Mouse (Mus musculus) liver, adult 2 months (tissue): ENCODE measurements around the gene Irak3. TPM values are rescaled to one million over a fixed set of nuclear protein-coding genes. Genes with fewer than 3 reads are reported as not detected.

Experiments
- DNase-seq: peaks from one replicate; pipeline ENCODE4 v3.0.0-alpha.2; 2011; ENCODE audit warnings: low read depth, low spot score; ENCODE audit errors: extremely low read depth
- H3K27ac ChIP-seq: fragments of 200-500 bp; replicated peaks from 2 replicates; pipeline ENCODE4 v1.5.1; 2012; ENCODE audit warnings: low read depth, mild to moderate bottlenecking, control low read depth, inconsistent platforms, low read length; ENCODE audit not compliant: insufficient read depth
- H3K27me3 ChIP-seq: fragments of 200-500 bp; 2 replicates; pipeline ENCODE4 v1.6.1; 2012; ENCODE audit warnings: mild to moderate bottlenecking, moderate library complexity, low read length, inconsistent platforms; ENCODE audit not compliant: control insufficient read depth, insufficient read depth
- H3K36me3 ChIP-seq: fragments of 200-500 bp; 2 replicates; pipeline ENCODE4 v1.6.1; 2012; ENCODE audit warnings: low read length, inconsistent platforms; ENCODE audit not compliant: control insufficient read depth, insufficient read depth
- H3K4me1 ChIP-seq: fragments of 200-500 bp; 2 replicates; pipeline ENCODE4 v1.6.1; 2011; ENCODE audit warnings: low read length; ENCODE audit not compliant: control insufficient read depth, insufficient read depth
- H3K4me3 ChIP-seq: fragments of 200-500 bp; 2 replicates; pipeline ENCODE4 v1.5.1; 2011; ENCODE audit warnings: low read depth, mild to moderate bottlenecking, control low read depth, low read length, moderate library complexity; ENCODE audit not compliant: insufficient read depth
- H3K79me2 ChIP-seq: fragments of 200-500 bp; 2 replicates; pipeline ENCODE4 v1.6.1; 2012; ENCODE audit warnings: inconsistent platforms, mild to moderate bottlenecking, low read length, moderate library complexity; ENCODE audit not compliant: control insufficient read depth, insufficient read depth
- H3K9ac ChIP-seq: fragments of 200-500 bp; 2 replicates; pipeline ENCODE4 v1.6.1; 2012; ENCODE audit warnings: low read depth, mild to moderate bottlenecking, control low read depth, inconsistent platforms, low read length
- CTCF ChIP-seq: fragments of 200-500 bp; IDR thresholded peaks from 2 replicates; pipeline ENCODE4 v1.5.1; 2011; ENCODE audit warnings: low read depth, low read length, control low read depth
- POLR2A ChIP-seq: fragments of 200-500 bp; IDR thresholded peaks from 2 replicates; pipeline ENCODE4 v1.6.1; 2011; ENCODE audit warnings: low read length, control low read depth; ENCODE audit not compliant: insufficient read depth; ENCODE audit errors: extremely low read depth
- WGBS: fragments of 180-500 bp; shearing (Covaris S2); methylation state at CpG from one replicate; pipeline ENCODE4 v1.1.7; 2018; 5-methylcytosine and 5-hydroxymethylcytosine counted together
- polyA plus RNA-seq: library from polyadenylated mRNA; depleted of rRNA; stranded (reverse); fragments of >200 nt; gene quantifications from 2 replicates; pipeline ENCODE4 v1.2.3, GENCODE M21; 2012
- total RNA-seq: library from RNA; depleted of rRNA; stranded (reverse); fragments of >200 nt; gene quantifications from 2 replicates; pipeline ENCODE4 v1.2.3, GENCODE M21; 2014

The Irak3 gene
- total and polyA plus RNA-seq, 2 experiments: 0.49 to 1.1 TPM

- Histone ChIP-seq H3K27ac (no peak overlapping the region), H3K27me3 (no peaks in the 10 kb centered on the region), H3K9ac (no peak overlapping the region)
These were observed 36.8 kb downstream of the Irak3 start for GRCm38 (mm10) chr10:120164931-120165792.

DNA sequence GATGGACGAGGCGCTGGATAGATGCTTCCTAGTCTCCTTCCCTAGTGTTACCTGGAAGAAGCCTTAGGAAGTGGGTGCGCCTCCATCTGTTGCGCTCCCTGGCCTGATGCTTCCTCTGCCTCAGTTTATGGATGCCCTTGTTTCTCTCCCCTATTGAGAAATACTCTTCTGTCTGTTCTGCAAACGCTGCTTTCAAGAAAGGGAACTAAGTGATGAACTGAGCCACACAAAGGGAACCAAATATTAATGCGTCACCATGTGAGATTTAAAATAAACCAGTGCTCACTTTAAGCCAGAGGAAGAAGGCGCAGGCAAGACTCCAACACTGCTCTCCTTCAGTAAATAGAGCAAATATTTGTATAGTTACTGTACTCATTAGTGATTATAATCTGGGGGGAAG lies 38.4 kb downstream of the Irak3 start:
- no peaks in the 10 kb centered on the region for H3K4me1 ChIP-seq
- TF ChIP-seq CTCF (no peak), POLR2A (no peak)
- no peaks in the 10 kb centered on the region for H3K36me3 ChIP-seq
- 93% methylated on average over 7 of the region's 7 CpGs for WGBS
- H3K79me2 ChIP-seq: no peaks in the 10 kb centered on the region
- H3K9ac ChIP-seq: no peak overlapping the region
- no peaks in the 10 kb centered on the region for H3K27me3 ChIP-seq
- no peak overlapping the region for H3K27ac ChIP-seq
- peak; percentile 38 for DNase-seq
- no peak overlapping the region for H3K4me3 ChIP-seq

More at GRCm38 (mm10) chr10:120164931-120165792, 36.8 kb downstream of the Irak3 start:
- 63% methylated on average over 19 of the region's 19 CpGs for WGBS
- Histone ChIP-seq H3K4me1 (no peaks in the 10 kb centered on the region), H3K36me3 (no peaks in the 10 kb centered on the region), H3K4me3 (no peak overlapping the region), H3K79me2 (no peaks in the 10 kb centered on the region)
- DNase-seq: peak; percentile 50
- TF ChIP-seq POLR2A: no peak
- no peak for TF ChIP-seq CTCF

- no peak for TF ChIP-seq CTCF
- no peak for TF ChIP-seq POLR2A
- no peak overlapping the region for H3K4me3 ChIP-seq
- no peak overlapping the region for H3K9ac ChIP-seq
- WGBS: 86% methylated on average over 10 of the region's 10 CpGs
- no peaks in the 10 kb centered on the region for H3K79me2 ChIP-seq
- DNase-seq: no peak
- no peaks in the 10 kb centered on the region for H3K4me1 ChIP-seq
- H3K27ac ChIP-seq: no peak overlapping the region
- H3K27me3 ChIP-seq: no peaks in the 10 kb centered on the region
- H3K36me3 ChIP-seq: no peaks in the 10 kb centered on the region
These were observed 39.1 kb downstream of the Irak3 start for GRCm38 (mm10) chr10:120162840-120163239.

DNA sequence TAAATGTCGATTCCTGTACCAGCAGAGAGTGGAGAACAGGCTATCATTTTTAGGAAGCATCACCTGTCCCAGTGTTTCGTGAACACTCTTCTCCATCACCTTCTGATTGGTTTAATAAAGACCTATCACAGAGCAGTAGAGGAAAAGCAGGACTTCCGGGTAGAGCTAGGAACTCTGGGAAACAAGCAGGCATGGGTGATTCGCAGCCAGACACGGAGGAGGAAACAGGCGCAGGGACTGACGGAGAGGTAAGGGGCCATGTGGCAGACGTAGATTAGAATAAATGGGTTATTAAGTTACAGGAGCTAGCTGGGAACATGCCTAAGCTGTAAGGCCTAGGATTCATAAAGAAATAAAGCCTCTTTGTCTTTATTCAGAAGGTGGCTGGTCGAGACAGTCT lies 41.4 kb downstream of the Irak3 start:
- Histone ChIP-seq H3K27ac (no peak overlapping the region), H3K9ac (no peak overlapping the region), H3K4me1 (no peaks in the 10 kb centered on the region), H3K36me3 (no peaks in the 10 kb centered on the region), H3K79me2 (no peaks in the 10 kb centered on the region), H3K27me3 (no peaks in the 10 kb centered on the region), H3K4me3 (no peak overlapping the region)
- TF ChIP-seq POLR2A: no peak
- WGBS: 91% methylated on average over 9 of the region's 9 CpGs
- no peak for DNase-seq

DNA sequence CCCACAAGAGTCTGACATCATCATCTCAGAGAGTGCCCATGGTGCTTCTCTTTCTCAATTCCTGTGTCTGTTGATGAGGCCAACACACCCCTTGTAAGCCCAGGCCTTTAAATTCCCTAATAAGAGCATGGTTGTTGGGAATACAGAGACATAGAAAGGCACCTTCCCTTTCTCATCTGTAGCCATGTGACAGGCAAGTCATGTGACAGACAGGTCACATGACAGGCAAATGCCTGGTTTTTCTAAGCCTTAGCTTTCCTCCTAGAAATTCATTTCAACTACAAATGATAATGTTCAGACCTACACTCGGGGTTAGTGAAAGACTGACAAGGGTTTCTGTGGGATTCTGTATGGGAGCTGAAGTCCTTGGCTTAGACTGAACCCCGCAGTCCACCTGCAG lies 48.0 kb downstream of the Irak3 start:
- Histone ChIP-seq H3K27ac (no peak overlapping the region), H3K4me3 (no peak overlapping the region), H3K27me3 (no peaks in the 10 kb centered on the region), H3K9ac (no peak overlapping the region), H3K36me3 (no peaks in the 10 kb centered on the region), H3K4me1 (no peaks in the 10 kb centered on the region), H3K79me2 (no peaks in the 10 kb centered on the region)
- no peak for TF ChIP-seq POLR2A
- no peak for TF ChIP-seq CTCF
- no peak for DNase-seq
- WGBS: 90% methylated on average over 2 of the region's 2 CpGs

GRCm38 (mm10) chr10:120151672-120152071 lies 50.3 kb downstream of the Irak3 start:
- no peak overlapping the region for H3K27ac ChIP-seq
- no peak overlapping the region for H3K4me3 ChIP-seq
- DNase-seq: no peak
- H3K9ac ChIP-seq: no peak overlapping the region
- TF ChIP-seq POLR2A (no peak), CTCF (no peak)
- no peaks in the 10 kb centered on the region for H3K79me2 ChIP-seq
- no peaks in the 10 kb centered on the region for H3K27me3 ChIP-seq
- no peaks in the 10 kb centered on the region for H3K36me3 ChIP-seq
- WGBS: 93% methylated on average over 7 of the region's 7 CpGs
- no peaks in the 10 kb centered on the region for H3K4me1 ChIP-seq
